Mouse (Mus musculus) limb, embryonic 14.5 days (tissue): ENCODE data around the gene Ddx31. TPM values are rescaled to one million over a fixed set of nuclear protein-coding genes. Genes with fewer than 3 reads are reported as not detected.

Experiments used
- ATAC-seq: fragments of 200-750 bp; cut with Nextera tagmentation; 2 replicates; pipeline ENCODE4 v1.8.0; 2017; ENCODE audit warnings: low read depth, moderate number of reproducible peaks, moderate TSS enrichment; ENCODE audit not compliant: low FRiP score
- DNase-seq: peaks from one replicate; pipeline ENCODE4 v3.0.0-alpha.2; 2015; ENCODE audit warnings: low spot score
- H3K27ac ChIP-seq: fragments of 300-500 bp; sonication (generic); replicated peaks from 2 replicates; pipeline ENCODE4 v1.5.1; 2014; ENCODE audit warnings: low read depth, mild to moderate bottlenecking, low read length, moderate library complexity, mixed read lengths
- H3K27me3 ChIP-seq: fragments of 300-500 bp; sonication (generic); 2 replicates; pipeline ENCODE4 v1.6.1; 2014; ENCODE audit warnings: low read length, mixed read lengths; ENCODE audit not compliant: control insufficient read depth, insufficient read depth
- H3K36me3 ChIP-seq: fragments of 300-500 bp; sonication (generic); 2 replicates; pipeline ENCODE4 v1.6.1; 2014; ENCODE audit warnings: mild to moderate bottlenecking, low read length, moderate library complexity, mixed read lengths; ENCODE audit not compliant: control insufficient read depth, insufficient read depth
- H3K4me1 ChIP-seq: fragments of 300-500 bp; sonication (generic); 2 replicates; pipeline ENCODE4 v1.6.1; 2014; ENCODE audit warnings: antibody characterized with exemption, low read length, mixed read lengths; ENCODE audit not compliant: control insufficient read depth, insufficient read depth
- H3K4me2 ChIP-seq: fragments of 300-500 bp; sonication (generic); replicated peaks from 2 replicates; pipeline ENCODE4 v1.6.1; 2014; ENCODE audit warnings: low read depth, mild to moderate bottlenecking, low read length, moderate library complexity; ENCODE audit not compliant: severe bottlenecking
- H3K4me3 ChIP-seq: fragments of 300-500 bp; sonication (generic); replicated peaks from 2 replicates; pipeline ENCODE4 v1.5.1; 2014; ENCODE audit warnings: low read length
- H3K9ac ChIP-seq: fragments of 300-500 bp; sonication (generic); 2 replicates; pipeline ENCODE4 v1.6.1; 2014; ENCODE audit warnings: mild to moderate bottlenecking, low read depth, low read length, moderate library complexity; ENCODE audit not compliant: severe bottlenecking
- H3K9me3 ChIP-seq: fragments of 300-500 bp; sonication (generic); 2 replicates; pipeline ENCODE4 v1.6.1; 2016; ENCODE audit warnings: low read length; ENCODE audit not compliant: control insufficient read depth
- POLR2A ChIP-seq: fragments of 200-500 bp; IDR thresholded peaks from 2 replicates; pipeline ENCODE4 v1.8.0; 2012; ENCODE audit warnings: inconsistent platforms, mild to moderate bottlenecking, moderate library complexity, borderline replicate concordance; ENCODE audit not compliant: insufficient read depth, insufficient read length; ENCODE audit errors: extremely low read depth
- WGBS: fragments of 180-500 bp; shearing (Covaris S2); extraction: QIAGEN DNeasy Blood & Tissue Kit; methylation state at CpG from one replicate; pipeline ENCODE4 v1.1.7; 2014; 5-methylcytosine and 5-hydroxymethylcytosine counted together
- polyA plus RNA-seq, 2 experiments: library from polyadenylated mRNA; depleted of rRNA in 1 of 2; stranded (reverse) in 1 of 2; unstranded in 1 of 2; fragments of >200 nt; fragmentation: Nextera tagmentation in 1 of 2; extraction: Ambion mirVana in 1 of 2; gene quantifications; 2 replicates each; pipeline versions ENCODE4 v1.2.1 to v1.2.3; 2012 to 2014

Ddx31 gene
- polyA plus RNA-seq, 2 experiments = 13.1 to 13.3 TPM

- Histone ChIP-seq H3K9ac (no peak within 1 kb of the TSS), H3K4me2 (peak within 1 kb of the TSS; percentile 22; the same call in 1 of the 2 replicates), H3K4me3 (no peak within 1 kb of the TSS; the same call in 1 of the 2 replicates), H3K27me3 (peaks cover 95% of the 10 kb centered on the region), H3K27ac (no peak within 1 kb of the TSS), H3K4me1 (no peaks in the 10 kb centered on the region), H3K36me3 (no peaks in the 10 kb centered on the region), H3K9me3 (no peaks in the 10 kb centered on the region)
- no peak for ATAC-seq
- no peak for DNase-seq
- under 1% methylated on average over 18 of the region's 18 CpGs for WGBS
- no peak for TF ChIP-seq POLR2A
Observed at GRCm38 (mm10) chr2:28916513-28916865, 76.3 kb downstream of the Ddx31 start, which contains the start of gene Barhl1. Gene Barhl1, minus strand, starts transcription at chr2:28916668.

GRCm38 (mm10) chr2:28917156-28917517 lies 76.9 kb downstream of the Ddx31 start:
- no peaks in the 10 kb centered on the region for H3K9me3 ChIP-seq
- TF ChIP-seq POLR2A = no peak
- ATAC-seq (no peak), DNase-seq (no peak)
- H3K4me1 ChIP-seq = no peaks in the 10 kb centered on the region
- H3K4me2 ChIP-seq = no peak overlapping the region
- H3K36me3 ChIP-seq = no peaks in the 10 kb centered on the region
- WGBS = 1% methylated on average over 11 of the region's 11 CpGs
- H3K4me3 ChIP-seq = no peak overlapping the region
- H3K27ac ChIP-seq = no peak overlapping the region
- H3K27me3 ChIP-seq = peaks cover 92% of the 10 kb centered on the region
- no peak overlapping the region for H3K9ac ChIP-seq

- H3K4me2 ChIP-seq = no peak overlapping the region
- H3K9ac ChIP-seq = no peak overlapping the region
- 2% methylated on average over 52 of the region's 73 CpGs for WGBS
- H3K27me3 ChIP-seq = peaks cover 86% of the 10 kb centered on the region
- ATAC-seq (no peak), DNase-seq (no peak)
- no peaks in the 10 kb centered on the region for H3K36me3 ChIP-seq
- no peak for TF ChIP-seq POLR2A
- no peaks in the 10 kb centered on the region for H3K4me1 ChIP-seq
- no peak overlapping the region for H3K27ac ChIP-seq
- H3K9me3 ChIP-seq = no peaks in the 10 kb centered on the region
- 0 out of 2 replicates have a peak overlapping the region, but pooled peaks have one; percentile 4 for H3K4me3 ChIP-seq
Observed at GRCm38 (mm10) chr2:28917518-28918361, 77.5 kb downstream of the Ddx31 start.

GRCm38 (mm10) chr2:28919001-28919400 lies 78.8 kb downstream of the Ddx31 start:
- DNase-seq (no peak), ATAC-seq (no peak)
- no peaks in the 10 kb centered on the region for H3K9me3 ChIP-seq
- no peak overlapping the region for H3K27ac ChIP-seq
- H3K4me1 ChIP-seq = no peaks in the 10 kb centered on the region
- 0% methylated on average over 4 of the region's 4 CpGs for WGBS
- no peak for TF ChIP-seq POLR2A
- H3K4me2 ChIP-seq = no peak overlapping the region
- H3K36me3 ChIP-seq = no peaks in the 10 kb centered on the region
- no peak overlapping the region for H3K9ac ChIP-seq
- no peak overlapping the region for H3K4me3 ChIP-seq
- H3K27me3 ChIP-seq = peaks cover 74% of the 10 kb centered on the region

- Histone ChIP-seq H3K4me1 (no peaks in the 10 kb centered on the region), H3K9ac (no peak overlapping the region), H3K27ac (no peak overlapping the region), H3K4me3 (no peak overlapping the region), H3K36me3 (no peaks in the 10 kb centered on the region), H3K9me3 (no peaks in the 10 kb centered on the region), H3K27me3 (peaks cover 25% of the 10 kb centered on the region), H3K4me2 (no peak overlapping the region)
- DNase-seq = peak; percentile 26
- no peak for ATAC-seq
- WGBS = 0% methylated on average over 4 of the region's 4 CpGs
- TF ChIP-seq POLR2A = no peak
Observed at GRCm38 (mm10) chr2:28923912-28924311, 83.7 kb downstream of the Ddx31 start.

- Histone ChIP-seq H3K9ac (no peak overlapping the region), H3K4me2 (no peak overlapping the region), H3K27ac (no peak overlapping the region), H3K4me3 (no peak overlapping the region), H3K27me3 (peaks cover 7% of the 10 kb centered on the region; the same call in 1 of the 2 replicates), H3K36me3 (no peaks in the 10 kb centered on the region), H3K4me1 (no peaks in the 10 kb centered on the region), H3K9me3 (no peaks in the 10 kb centered on the region)
- WGBS = 93% methylated on average over 3 of the region's 3 CpGs
- ATAC-seq (no peak), DNase-seq (no peak)
- TF ChIP-seq POLR2A = no peak
Observed at GRCm38 (mm10) chr2:28930571-28930970, 90.4 kb downstream of the Ddx31 start.
